Mouse (Mus musculus): Measurements from ENCODE around the gene Abcb6. TPM values are rescaled to one million over a fixed set of nuclear protein-coding genes. Genes with fewer than 3 reads are reported as not detected.
A peak's percentile ranks its signal among the peaks of the same experiment; 100 is the strongest.

The Abcb6 gene
- polyA plus RNA-seq, 1 experiment from 2014 or later: 38.1 TPM

DNA sequence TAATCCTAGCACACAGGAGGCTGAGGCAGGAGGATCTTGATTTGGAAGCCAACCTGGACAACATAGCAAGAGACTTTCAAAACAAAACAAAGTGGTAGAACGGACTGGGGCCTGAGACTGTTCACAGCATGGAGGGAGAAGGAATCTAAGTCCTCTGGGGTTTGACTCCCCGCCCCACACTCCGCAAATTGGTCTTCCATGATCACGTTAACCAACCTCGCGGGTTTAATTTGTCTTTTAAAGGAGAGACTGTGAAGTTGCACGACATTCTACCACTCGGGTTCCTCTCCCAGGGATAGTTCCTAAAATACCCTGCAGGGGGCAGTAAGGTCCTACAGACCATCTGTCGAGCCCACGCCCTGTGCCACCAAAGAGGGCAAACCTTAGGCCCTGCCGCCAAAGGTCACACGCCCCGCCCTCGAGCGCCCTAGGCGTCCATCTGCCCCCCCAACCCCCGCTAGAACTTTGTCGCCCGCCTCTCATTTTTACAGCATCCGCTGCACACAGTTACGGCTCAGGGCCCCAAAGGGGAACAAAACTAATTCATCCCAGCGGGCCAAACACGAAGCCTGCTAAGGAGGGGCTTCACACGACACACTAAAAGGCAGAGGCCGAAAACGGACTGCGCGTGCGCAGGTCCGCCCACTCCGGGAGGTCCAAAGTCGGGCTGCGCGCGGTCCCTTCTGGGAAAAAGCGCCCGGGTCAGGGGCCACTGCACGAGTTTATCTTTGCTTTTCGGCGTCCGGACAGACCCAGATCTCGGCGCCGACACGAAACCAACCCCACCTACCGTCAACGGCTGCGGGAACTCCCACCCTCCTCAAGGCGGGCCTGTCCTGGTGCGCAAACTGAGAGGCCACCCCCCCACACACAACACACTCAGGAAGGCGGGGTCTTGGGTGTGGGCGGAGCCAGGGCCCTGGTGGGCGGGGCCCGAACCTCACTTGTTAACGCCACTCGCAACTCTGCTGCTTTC, 55.6 kb downstream of the Abcb6 start, which contains the start of gene Nhej1:
TSS of gene Nhej1 (minus strand) at position 855 of the 976 bp plus-strand sequence.
- peak; percentile 96 for ATAC-seq
- H3K4me3 ChIP-seq (ENCODE audit: low read depth, low read length): peak within 1 kb of the TSS; percentile 52
- H3K9ac ChIP-seq (replicated peaks): peak within 1 kb of the TSS; percentile 60
- peaks cover 17% of the 10 kb centered on the region for H3K4me1 ChIP-seq (ENCODE audit: insufficient read depth)
- H3K27ac ChIP-seq (ENCODE audit: low read depth): peak within 1 kb of the TSS; percentile 92
- no peaks in the 10 kb centered on the region for H3K36me3 ChIP-seq (replicated peaks; ENCODE audit: insufficient read depth, low read length)
- peak within 1 kb of the TSS; percentile 56 for H3K4me2 ChIP-seq (ENCODE audit: low read depth, low read length)
- no peaks in the 10 kb centered on the region for H3K9me3 ChIP-seq (ENCODE audit: low read length)
- whole genome bisulfite sequencing (ENCODE audit: insufficient replicate concordance): 1% methylated on average over 56 of the region's 56 CpGs
- peak; percentile 98 for DNase-seq
- peak; percentile 96 for TF ChIP-seq CTCF (IDR thresholded peaks at IDR 0.05; ENCODE audit: low read depth)
- TF ChIP-seq EP300 (IDR thresholded peaks at IDR 0.05; ENCODE audit: low read depth): peak; percentile 73
- H3K27me3 ChIP-seq (ENCODE audit: insufficient read depth, low read length): no peaks in the 10 kb centered on the region

DNA sequence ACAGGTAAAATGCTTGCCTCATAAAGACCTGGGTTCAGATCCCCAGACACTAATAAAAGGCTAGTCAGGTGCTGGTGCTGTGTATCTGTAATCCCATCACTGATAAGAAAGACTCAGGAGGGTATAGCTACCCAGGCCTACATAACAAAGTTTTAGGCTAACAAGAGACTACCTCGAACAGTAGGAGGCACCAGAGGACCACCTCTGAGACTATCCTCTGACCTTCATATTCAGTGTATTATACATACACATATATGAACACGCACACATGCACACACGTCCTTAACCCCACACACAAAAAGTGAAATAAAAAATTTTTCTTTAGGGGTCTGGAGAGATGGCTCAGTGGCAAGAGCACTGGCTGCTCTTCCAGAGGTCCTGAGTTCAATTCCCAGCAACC, 58.0 kb downstream of the Abcb6 start:
- ATAC-seq (no peak), DNase-seq (no peak)
- no peak for TF ChIP-seq EP300 (IDR thresholded peaks at IDR 0.05; ENCODE audit: low read depth)
- peak; percentile 64 for TF ChIP-seq CTCF (IDR thresholded peaks at IDR 0.05; ENCODE audit: low read depth)
- Histone ChIP-seq H3K9ac (replicated peaks) (no peak overlapping the region), H3K36me3 (replicated peaks; ENCODE audit: insufficient read depth, low read length) (no peaks in the 10 kb centered on the region), H3K27me3 (ENCODE audit: insufficient read depth, low read length) (no peaks in the 10 kb centered on the region), H3K4me2 (ENCODE audit: low read depth, low read length) (no peak overlapping the region), H3K4me1 (ENCODE audit: insufficient read depth) (peaks cover 14% of the 10 kb centered on the region), H3K9me3 (ENCODE audit: low read length) (no peaks in the 10 kb centered on the region), H3K4me3 (ENCODE audit: low read depth, low read length) (no peak overlapping the region), H3K27ac (ENCODE audit: low read depth) (no peak overlapping the region)
- 75% methylated on average over 3 of the region's 3 CpGs for WGBS (ENCODE audit: insufficient replicate concordance)

Small RNA genes within 50 kb of the gene (microRNA-seq; reads per million reads assigned to microRNA genes)
- not detected for gene Gm27943

Other genes starting within 250 kb of the Abcb6 start
- not detected in 2 replicates for gene Cfap65, start 244.8 kb downstream of the Abcb6 start, polyA plus RNA-seq (2015; fragmentation: Nextera tagmentation; extraction: Ambion mirVana)
- 1.1 TPM in 2 replicates for gene Ihh, start 228.7 kb downstream of the Abcb6 start, polyA plus RNA-seq (2015; fragmentation: Nextera tagmentation; extraction: Ambion mirVana)
- 3.0 and 3.5 TPM in 2 replicates for gene Nhej1, start 55.2 kb downstream of the Abcb6 start, polyA plus RNA-seq (2015; fragmentation: Nextera tagmentation; extraction: Ambion mirVana)
- gene Slc23a3, start 46.5 kb downstream of the Abcb6 start, polyA plus RNA-seq (2015; fragmentation: Nextera tagmentation; extraction: Ambion mirVana): 2.3 and 2.8 TPM in 2 replicates
- gene Cnppd1, start 37.7 kb downstream of the Abcb6 start, polyA plus RNA-seq (2015; fragmentation: Nextera tagmentation; extraction: Ambion mirVana): 43.8 and 47.4 TPM in 2 replicates
- gene Retreg2, start 37.6 kb downstream of the Abcb6 start, polyA plus RNA-seq (2015; fragmentation: Nextera tagmentation; extraction: Ambion mirVana): 51.2 and 54.9 TPM in 2 replicates
- 32.7 and 34.7 TPM in 2 replicates for gene Zfand2b, start 11.7 kb downstream of the Abcb6 start, polyA plus RNA-seq (2015; fragmentation: Nextera tagmentation; extraction: Ambion mirVana)
- 8.0 and 9.8 TPM in 2 replicates for gene Ankzf1, start 11.8 kb upstream of the Abcb6 start, polyA plus RNA-seq (2015; fragmentation: Nextera tagmentation; extraction: Ambion mirVana)
- 17.6 and 17.8 TPM in 2 replicates for gene Atg9a, start 11.8 kb upstream of the Abcb6 start, polyA plus RNA-seq (2015; fragmentation: Nextera tagmentation; extraction: Ambion mirVana)
- gene Glb1l, start 30.4 kb upstream of the Abcb6 start, polyA plus RNA-seq (2015; fragmentation: Nextera tagmentation; extraction: Ambion mirVana): 2.7 and 3.5 TPM in 2 replicates
- gene Stk16, start 30.4 kb upstream of the Abcb6 start, polyA plus RNA-seq (2015; fragmentation: Nextera tagmentation; extraction: Ambion mirVana): 88.3 and 101 TPM in 2 replicates
- 291 and 298 TPM in 2 replicates for gene Tuba4a, start 39.5 kb upstream of the Abcb6 start, polyA plus RNA-seq (2015; fragmentation: Nextera tagmentation; extraction: Ambion mirVana)
- gene A630095N17Rik, start 51.7 kb upstream of the Abcb6 start, polyA plus RNA-seq (2015; fragmentation: Nextera tagmentation; extraction: Ambion mirVana): 0.18 TPM in 1 of 2 replicates, not detected in the other
- 29.0 and 31.0 TPM in 2 replicates for gene Dnajb2, start 56.0 kb upstream of the Abcb6 start, polyA plus RNA-seq (2015; fragmentation: Nextera tagmentation; extraction: Ambion mirVana)
- 0.02 and 0.09 TPM in 2 replicates for gene Ptprn, start 84.1 kb upstream of the Abcb6 start, polyA plus RNA-seq (2015; fragmentation: Nextera tagmentation; extraction: Ambion mirVana)
- not detected in 2 replicates for gene Resp18, start 98.0 kb upstream of the Abcb6 start, polyA plus RNA-seq (2015; fragmentation: Nextera tagmentation; extraction: Ambion mirVana)
- 50.5 and 52.8 TPM in 2 replicates for gene Dnpep, start 137.6 kb upstream of the Abcb6 start, polyA plus RNA-seq (2015; fragmentation: Nextera tagmentation; extraction: Ambion mirVana)
- 4.0 and 14.2 TPM in 2 replicates for gene Des, start 179.9 kb upstream of the Abcb6 start, polyA plus RNA-seq (2015; fragmentation: Nextera tagmentation; extraction: Ambion mirVana)
- 3.4 and 3.5 TPM in 2 replicates for gene Speg, start 194.9 kb upstream of the Abcb6 start, polyA plus RNA-seq (2015; fragmentation: Nextera tagmentation; extraction: Ambion mirVana)